Mouse (Mus musculus): ENCODE measurements around the gene Ugt1a10. TPM values are rescaled to one million over a fixed set of nuclear protein-coding genes. Genes with fewer than 3 reads are reported as not detected.
"Not testable (repeated sequence)": the region's sequence is repeated elsewhere in the genome, so short reads cannot be mapped to it uniquely, and the experiment has no call there.

Ugt1a10 gene
- polyA plus RNA-seq, 1 experiment from 2014 or later: not detected

DNA sequence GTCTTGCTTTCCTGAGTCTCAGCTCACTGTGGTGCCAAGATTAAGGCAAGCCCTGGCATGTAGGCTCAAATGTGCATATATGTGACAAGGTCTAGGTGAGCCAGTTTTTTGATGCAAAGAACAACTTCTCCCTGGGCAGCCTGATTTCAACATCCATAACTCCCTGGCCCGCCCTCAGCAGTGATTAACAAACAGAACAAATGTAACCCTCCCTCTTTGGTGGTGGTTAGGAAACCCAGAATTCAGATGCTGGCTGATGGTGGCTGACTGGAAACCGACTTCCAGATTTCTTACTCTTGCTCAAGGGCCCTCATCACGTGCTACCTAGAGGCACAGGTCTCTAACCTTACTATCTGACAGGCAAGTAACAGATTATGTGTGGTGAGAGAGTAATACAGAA is 47.8 kb downstream of the Ugt1a10 start, which contains the start of gene Ugt1a6b:
Ugt1a6b (plus strand) TSS at position 234 of the 400 bp plus-strand sequence.
- H3K27me3 ChIP-seq (ENCODE audit: insufficient read depth, poor library complexity, severe bottlenecking); H3K27ac ChIP-seq; DNase-seq (ENCODE audit: low spot score); H3K4me1 ChIP-seq (replicated peaks); H3K9me3 ChIP-seq; H3K4me3 ChIP-seq; H3K36me3 ChIP-seq: not testable (repeated sequence)
- WGBS: 79% methylated on average over 3 of the region's 3 CpGs

DNA sequence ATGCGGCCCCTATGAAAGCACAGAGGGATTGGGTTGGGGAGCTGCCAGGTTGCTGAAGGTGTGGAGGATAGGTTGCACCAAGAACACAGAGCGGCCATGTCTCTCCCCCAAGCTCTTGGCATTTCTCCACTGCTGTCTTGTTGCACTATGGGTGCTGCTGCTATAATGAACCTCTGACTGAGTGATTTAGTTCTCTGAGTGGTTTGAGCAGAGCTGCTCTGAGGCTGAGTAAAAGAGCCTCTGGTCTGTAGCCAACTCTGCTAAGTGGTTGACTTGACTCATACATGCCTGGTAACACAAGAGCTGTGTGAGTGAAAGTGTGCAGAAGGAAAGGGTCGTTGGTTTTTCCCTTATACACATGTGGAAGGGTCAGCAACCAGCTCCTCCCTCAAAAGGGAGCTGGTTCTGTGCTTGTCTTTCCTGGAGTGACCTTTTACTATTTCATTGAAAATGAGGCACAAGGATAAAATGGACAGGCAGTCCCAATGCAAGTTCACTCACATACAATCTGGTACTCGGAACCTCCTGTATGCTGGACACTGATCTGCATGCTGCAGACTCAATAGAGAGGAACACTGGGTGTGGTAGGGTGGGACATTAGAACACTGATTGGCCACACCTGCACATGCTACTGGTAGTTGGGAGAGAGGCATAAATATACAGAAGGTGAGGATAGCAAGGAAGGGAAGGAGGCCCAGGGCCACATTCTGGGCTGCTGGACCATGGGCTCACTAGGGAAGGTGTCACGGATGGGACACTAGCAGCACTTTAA is 48.7 kb downstream of the Ugt1a10 start:
- H3K4me1 ChIP-seq (replicated peaks); H3K36me3 ChIP-seq; DNase-seq (ENCODE audit: low spot score); H3K4me3 ChIP-seq; H3K27me3 ChIP-seq (ENCODE audit: insufficient read depth, poor library complexity, severe bottlenecking); H3K27ac ChIP-seq; H3K9me3 ChIP-seq: not testable (repeated sequence)
- WGBS: 90% methylated on average over 5 of the region's 5 CpGs

DNA sequence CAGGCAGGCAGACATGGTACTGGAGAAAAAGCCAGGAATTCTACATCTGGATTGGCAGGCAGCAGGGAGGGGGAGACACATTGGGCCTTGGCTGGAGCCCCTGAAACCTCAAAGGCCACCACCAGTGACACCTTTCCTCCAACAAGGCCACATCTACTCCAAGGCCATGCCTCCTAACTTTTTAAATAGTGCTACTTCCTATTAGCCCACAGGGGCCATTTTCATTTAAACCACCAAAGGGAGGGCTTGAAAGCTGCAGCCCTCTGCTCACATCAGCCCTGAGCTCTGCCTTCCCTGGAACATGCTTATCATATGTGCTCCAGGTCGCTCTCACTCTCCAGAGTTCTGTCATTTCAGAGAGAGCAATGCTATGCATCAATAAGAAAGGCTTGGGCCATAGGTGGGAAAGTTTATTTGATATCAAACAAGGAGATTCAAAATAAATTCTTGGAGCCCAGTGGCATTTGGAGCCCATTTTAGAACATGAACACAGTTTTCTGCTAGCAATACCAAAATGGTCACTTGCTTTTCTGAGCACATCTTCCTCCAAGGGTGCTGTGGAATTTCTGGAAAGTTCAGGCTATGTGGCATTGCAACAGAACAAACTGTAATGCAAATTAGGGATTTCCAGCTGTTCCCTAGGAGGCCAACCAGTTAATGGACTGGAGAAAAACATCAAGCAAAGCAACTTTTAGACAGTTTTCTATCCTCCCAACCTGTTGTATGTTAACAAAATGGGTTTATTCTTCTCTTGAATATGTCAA is 49.7 kb downstream of the Ugt1a10 start:
- 85% methylated on average over 1 of the region's 1 CpGs for WGBS
- no peaks in the 10 kb centered on the region for H3K27me3 ChIP-seq (ENCODE audit: insufficient read depth, poor library complexity, severe bottlenecking)
- no peaks in the 10 kb centered on the region for H3K36me3 ChIP-seq
- H3K9me3 ChIP-seq: no peaks in the 10 kb centered on the region
- H3K4me1 ChIP-seq (replicated peaks): no peaks in the 10 kb centered on the region
- H3K27ac ChIP-seq: no peak overlapping the region
- H3K4me3 ChIP-seq: no peak overlapping the region
- no peak for DNase-seq (ENCODE audit: low spot score)

DNA sequence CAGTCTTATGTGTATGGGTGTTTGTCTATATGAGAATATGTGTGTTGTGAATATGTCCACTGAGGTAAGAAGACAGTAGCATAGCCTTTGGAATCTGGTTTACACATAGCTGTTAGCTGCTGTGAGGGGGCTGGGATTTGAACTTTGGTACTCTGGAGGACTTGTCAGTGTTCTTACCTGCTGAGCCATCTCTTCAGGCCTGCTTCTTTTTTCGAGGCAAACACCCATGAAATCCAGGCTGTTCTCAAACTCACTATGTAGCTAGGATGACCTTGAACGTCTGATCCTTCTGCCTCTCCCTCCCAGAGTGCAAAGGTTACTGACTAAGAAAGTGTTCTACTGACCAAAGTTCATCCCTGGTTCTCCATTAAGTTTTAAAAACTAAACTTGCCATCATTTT is 50.5 kb downstream of the Ugt1a10 start:
- H3K27ac ChIP-seq: no peak overlapping the region
- no peaks in the 10 kb centered on the region for H3K27me3 ChIP-seq (ENCODE audit: insufficient read depth, poor library complexity, severe bottlenecking)
- no peaks in the 10 kb centered on the region for H3K36me3 ChIP-seq
- no peak for DNase-seq (ENCODE audit: low spot score)
- WGBS: 66% methylated on average over 2 of the region's 2 CpGs
- H3K4me3 ChIP-seq: no peak overlapping the region
- no peaks in the 10 kb centered on the region for H3K4me1 ChIP-seq (replicated peaks)
- H3K9me3 ChIP-seq: no peaks in the 10 kb centered on the region

DNA sequence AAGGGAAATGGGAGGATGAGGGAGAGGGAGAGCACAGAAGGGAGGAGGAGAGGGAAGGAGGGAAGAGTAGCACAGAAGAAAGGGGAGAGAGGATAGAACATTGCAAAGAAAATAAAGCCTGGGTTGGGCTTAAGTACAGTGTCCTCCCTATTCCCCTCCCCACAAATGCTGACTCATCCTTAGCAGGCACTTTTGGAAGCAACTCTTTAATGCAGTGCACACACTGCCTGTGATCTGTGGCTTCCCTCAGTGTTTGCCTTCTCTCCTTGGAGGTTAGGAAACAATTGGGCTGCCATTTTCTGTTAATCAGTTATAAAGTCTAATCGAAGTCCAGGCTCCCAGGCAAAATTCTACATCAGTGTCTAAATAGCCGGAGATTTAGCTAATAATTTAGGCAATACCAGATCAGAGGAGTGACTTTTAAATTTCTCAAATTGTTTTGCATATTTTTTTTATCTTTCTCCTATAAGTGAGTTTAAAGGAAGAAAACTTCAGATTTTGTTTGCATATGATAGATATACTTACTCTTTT is 53.9 kb downstream of the Ugt1a10 start:
- not testable (repeated sequence) for H3K4me3 ChIP-seq; H3K4me1 ChIP-seq (replicated peaks); H3K9me3 ChIP-seq; H3K36me3 ChIP-seq; DNase-seq (ENCODE audit: low spot score); H3K27me3 ChIP-seq (ENCODE audit: insufficient read depth, poor library complexity, severe bottlenecking); H3K27ac ChIP-seq
- WGBS: 85% methylated on average over 2 of the region's 2 CpGs

DNA sequence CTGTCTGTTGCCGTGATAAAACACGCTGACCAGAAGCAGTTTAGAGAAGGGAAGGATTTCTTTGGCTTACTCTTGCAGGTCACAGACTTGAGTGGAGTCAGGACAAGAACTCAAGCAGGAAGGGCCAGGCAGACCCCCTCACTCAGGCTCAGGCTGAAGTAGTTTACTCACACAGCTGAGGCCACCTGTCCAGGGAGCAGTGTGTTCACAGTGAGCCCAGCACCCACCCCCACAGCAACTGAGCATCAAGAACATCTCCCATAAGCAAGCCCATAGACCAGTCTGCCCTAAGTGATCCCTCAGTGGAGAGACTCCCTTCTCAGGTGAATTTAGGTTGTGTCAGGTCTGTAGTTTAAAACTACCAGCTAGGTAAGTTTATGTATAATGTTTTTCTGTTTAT is 54.4 kb downstream of the Ugt1a10 start:
- not testable (repeated sequence) for H3K4me1 ChIP-seq (replicated peaks); DNase-seq (ENCODE audit: low spot score); H3K27me3 ChIP-seq (ENCODE audit: insufficient read depth, poor library complexity, severe bottlenecking); H3K27ac ChIP-seq; H3K9me3 ChIP-seq; H3K4me3 ChIP-seq; H3K36me3 ChIP-seq
- WGBS: 83% methylated on average over 2 of the region's 2 CpGs

DNA sequence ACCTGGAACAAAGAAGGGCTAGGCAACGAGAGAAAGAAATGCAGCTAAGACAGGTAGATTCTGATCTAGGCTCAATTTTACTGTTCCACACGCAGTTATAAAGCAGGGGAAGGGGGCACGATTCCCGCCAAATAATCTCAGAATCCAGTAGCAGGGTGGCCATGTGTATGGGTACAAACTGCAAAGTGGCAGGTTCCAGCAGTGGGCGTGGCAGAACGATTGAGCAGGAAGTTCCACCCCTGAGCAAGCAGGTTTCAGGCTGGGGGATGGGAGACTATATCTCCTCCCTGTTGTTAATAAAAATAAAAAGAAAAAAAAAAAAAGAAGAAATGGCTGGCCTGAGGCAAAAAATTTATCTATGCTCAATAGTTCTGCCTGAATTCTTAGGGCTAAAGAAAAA is 57.6 kb downstream of the Ugt1a10 start:
- not testable (repeated sequence) for H3K4me3 ChIP-seq; DNase-seq (ENCODE audit: low spot score); H3K4me1 ChIP-seq (replicated peaks); H3K27ac ChIP-seq; H3K27me3 ChIP-seq (ENCODE audit: insufficient read depth, poor library complexity, severe bottlenecking); H3K9me3 ChIP-seq; H3K36me3 ChIP-seq
- 95% methylated on average over 6 of the region's 6 CpGs for WGBS

DNA sequence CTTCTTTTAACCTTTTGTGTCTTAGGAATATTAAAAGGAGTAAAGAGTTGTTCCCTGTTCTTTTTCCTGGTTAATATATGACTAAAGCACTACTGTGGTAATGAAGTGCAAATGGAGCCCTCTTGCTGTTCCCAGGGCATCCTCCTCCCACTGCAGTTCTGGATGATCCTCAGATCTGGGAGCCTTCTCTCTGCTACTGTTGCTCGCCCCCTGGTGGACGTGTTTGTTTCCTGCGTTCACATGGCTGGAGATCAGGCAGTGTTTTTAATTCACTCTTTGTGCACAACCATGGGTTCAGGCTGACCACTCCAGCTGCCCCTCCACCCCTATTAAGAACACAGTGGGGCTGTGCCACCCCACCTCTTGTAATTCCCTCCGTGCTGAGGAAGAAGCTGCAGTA is 65.4 kb downstream of the Ugt1a10 start:
- H3K9me3 ChIP-seq; H3K36me3 ChIP-seq; DNase-seq (ENCODE audit: low spot score); H3K4me1 ChIP-seq (replicated peaks); H3K27me3 ChIP-seq (ENCODE audit: insufficient read depth, poor library complexity, severe bottlenecking); H3K4me3 ChIP-seq; H3K27ac ChIP-seq: not testable (repeated sequence)
- 12% methylated on average over 4 of the region's 4 CpGs for WGBS

DNA sequence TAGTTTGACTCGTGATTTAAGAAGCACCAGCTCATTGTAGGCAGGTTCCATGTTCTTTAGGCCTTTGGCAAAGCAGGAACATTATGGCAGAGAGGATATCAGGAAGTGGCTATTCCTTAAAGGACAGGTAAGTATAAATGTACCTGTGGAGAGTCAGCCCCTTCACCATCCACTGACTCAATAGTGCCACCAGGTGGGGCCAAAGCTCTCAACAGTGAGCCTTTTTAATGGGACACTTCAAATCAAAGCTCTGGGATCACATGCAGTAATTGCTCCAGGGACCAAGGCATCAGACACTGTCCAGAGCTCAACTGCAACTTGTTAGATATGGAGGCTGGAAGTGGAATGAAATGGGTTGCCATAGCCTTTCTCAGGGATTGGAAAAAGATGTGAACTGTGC is 66.3 kb downstream of the Ugt1a10 start:
- not testable (repeated sequence) for H3K9me3 ChIP-seq; H3K36me3 ChIP-seq; H3K27me3 ChIP-seq (ENCODE audit: insufficient read depth, poor library complexity, severe bottlenecking); H3K4me3 ChIP-seq; DNase-seq (ENCODE audit: low spot score); H3K27ac ChIP-seq; H3K4me1 ChIP-seq (replicated peaks)
- no CpG with 5 or more reads among the region's 1 CpGs for WGBS

DNA sequence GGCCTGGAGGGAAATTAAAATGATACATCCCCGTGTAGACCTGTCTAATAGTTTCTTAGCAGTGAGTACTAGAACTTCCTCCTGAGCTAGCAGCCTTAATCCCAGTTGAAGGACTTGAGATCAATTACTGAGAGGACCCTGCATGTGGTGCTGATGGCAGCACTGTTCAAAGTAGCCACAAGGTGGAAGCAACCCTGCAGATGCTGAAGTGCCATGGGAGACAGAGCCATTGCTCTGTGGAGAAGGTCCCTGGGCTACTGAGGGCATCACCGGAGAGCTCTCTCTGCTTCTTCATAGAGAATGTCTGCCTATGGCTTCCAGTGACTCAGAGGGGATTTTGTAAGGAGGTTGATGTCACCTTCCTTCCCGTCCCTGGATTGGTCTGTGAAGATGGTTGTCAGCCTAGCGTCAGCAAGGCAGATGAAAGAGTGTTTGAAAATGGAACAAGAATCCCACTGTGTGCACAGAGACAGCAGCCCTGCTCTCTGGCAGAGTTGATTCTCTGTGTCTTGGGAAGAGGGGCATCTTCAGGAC is 70.7 kb downstream of the Ugt1a10 start:
- not testable (repeated sequence) for H3K4me3 ChIP-seq; H3K4me1 ChIP-seq (replicated peaks); H3K27me3 ChIP-seq (ENCODE audit: insufficient read depth, poor library complexity, severe bottlenecking); H3K36me3 ChIP-seq; DNase-seq (ENCODE audit: low spot score); H3K27ac ChIP-seq; H3K9me3 ChIP-seq
- 80% methylated on average over 4 of the region's 4 CpGs for WGBS

DNA sequence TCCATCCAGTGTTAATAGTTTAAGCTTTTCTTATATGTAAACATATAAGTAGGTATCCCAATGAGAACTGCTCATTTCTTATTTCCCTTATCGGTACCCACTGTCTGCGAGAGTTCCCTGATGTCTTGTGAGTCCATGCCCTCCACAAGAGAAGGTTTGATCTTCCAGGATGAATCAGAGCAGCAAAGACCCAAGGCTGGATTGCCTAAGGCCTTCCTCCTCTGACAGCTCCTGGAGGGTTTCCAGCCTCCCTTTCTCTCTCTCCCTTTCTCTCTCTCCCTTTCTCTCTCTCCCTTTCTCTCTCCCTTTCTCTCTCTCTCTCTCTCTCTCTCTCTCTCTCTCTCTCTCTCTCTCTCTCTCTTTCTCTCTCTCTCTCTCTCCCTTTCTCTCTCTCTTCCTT is 73.9 kb downstream of the Ugt1a10 start:
- H3K4me3 ChIP-seq; DNase-seq (ENCODE audit: low spot score); H3K27ac ChIP-seq; H3K4me1 ChIP-seq (replicated peaks); H3K36me3 ChIP-seq; H3K9me3 ChIP-seq; H3K27me3 ChIP-seq (ENCODE audit: insufficient read depth, poor library complexity, severe bottlenecking): not testable (repeated sequence)
- 90% methylated on average over 2 of the region's 2 CpGs for WGBS

DNA sequence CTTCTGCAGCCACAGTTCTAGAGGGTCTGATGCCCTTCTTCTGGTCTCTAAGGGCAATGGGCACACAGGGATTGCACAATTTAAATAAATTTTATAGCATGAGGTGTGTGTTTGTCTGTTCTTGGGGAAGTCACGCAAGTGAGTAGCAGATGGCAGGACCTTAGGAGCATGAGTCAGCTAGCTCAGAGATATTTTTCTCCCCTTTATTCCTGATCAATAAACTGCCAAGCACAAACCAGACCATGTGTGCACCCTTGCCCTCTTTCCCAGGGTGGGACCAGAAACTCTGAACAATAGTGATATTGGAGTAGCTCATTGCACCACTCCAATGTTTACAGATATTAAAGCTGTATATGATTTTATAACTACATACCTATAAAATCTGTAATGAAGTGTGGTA is 75.0 kb downstream of the Ugt1a10 start:
- H3K4me1 ChIP-seq (replicated peaks); H3K36me3 ChIP-seq; H3K9me3 ChIP-seq; H3K27ac ChIP-seq; H3K4me3 ChIP-seq; H3K27me3 ChIP-seq (ENCODE audit: insufficient read depth, poor library complexity, severe bottlenecking); DNase-seq (ENCODE audit: low spot score): not testable (repeated sequence)
- whole genome bisulfite sequencing: 94% methylated on average over 1 of the region's 1 CpGs

DNA sequence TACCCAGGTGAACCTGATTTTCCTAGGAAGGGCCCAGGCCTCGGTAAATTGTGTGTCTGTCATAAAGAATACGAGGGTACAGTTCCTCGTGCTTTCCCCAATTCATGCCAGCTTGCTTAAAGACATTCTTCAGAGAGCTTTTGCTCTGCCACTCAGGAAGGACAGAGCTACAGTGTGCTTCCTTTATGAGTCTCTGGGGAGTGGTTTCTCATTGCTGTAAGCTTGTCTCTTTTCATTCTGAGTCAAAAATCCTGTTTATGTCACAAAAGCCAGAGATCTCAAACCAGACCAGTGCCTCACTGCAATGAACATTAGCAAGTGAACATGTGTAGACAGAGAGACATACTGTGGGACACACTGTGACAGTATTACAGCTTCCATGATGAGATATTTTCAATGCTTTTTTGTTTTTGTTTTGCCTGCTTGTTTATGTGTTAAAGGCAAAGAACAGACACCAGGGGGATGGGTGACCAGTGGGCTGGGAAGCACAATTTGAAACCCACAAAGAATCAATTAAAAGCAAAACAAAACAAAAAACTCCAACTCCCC is 78.8 kb downstream of the Ugt1a10 start:
- peaks cover 9% of the 10 kb centered on the region for H3K4me1 ChIP-seq (replicated peaks)
- no peaks in the 10 kb centered on the region for H3K27me3 ChIP-seq (ENCODE audit: insufficient read depth, poor library complexity, severe bottlenecking)
- H3K36me3 ChIP-seq: no peaks in the 10 kb centered on the region
- no peak overlapping the region for H3K4me3 ChIP-seq
- H3K27ac ChIP-seq: peak overlapping the region; percentile 16; the same call in 1 of the 2 replicates
- DNase-seq (ENCODE audit: low spot score): no peak
- no peaks in the 10 kb centered on the region for H3K9me3 ChIP-seq
- 72% methylated on average over 3 of the region's 3 CpGs for whole genome bisulfite sequencing
